Mouse (Mus musculus) c-Kit-positive CD71-positive TER-119-negative erythroid progenitor cells, embryonic 14.5 days (primary cell): ENCODE data around the gene Accs.

ENCODE experiments used
- DNase-seq: peaks from one replicate; pipeline ENCODE4 v3.0.0-alpha.2; 2013; ENCODE audit warnings: low read depth

The Accs gene

GRCm38 (mm10) chr2:93851303-93851702 is 1.6 kb upstream of the Accs start:
- DNase-seq: no peak

- no peak for DNase-seq
Observed at GRCm38 (mm10) chr2:93850317-93850944, 688 bp upstream of the Accs start.

GRCm38 (mm10) chr2:93841349-93841748 is 8.4 kb downstream of the Accs start:
- DNase-seq: no peak

- DNase-seq: no peak
Observed at GRCm38 (mm10) chr2:93840109-93840508, 9.6 kb downstream of the Accs start.

DNA sequence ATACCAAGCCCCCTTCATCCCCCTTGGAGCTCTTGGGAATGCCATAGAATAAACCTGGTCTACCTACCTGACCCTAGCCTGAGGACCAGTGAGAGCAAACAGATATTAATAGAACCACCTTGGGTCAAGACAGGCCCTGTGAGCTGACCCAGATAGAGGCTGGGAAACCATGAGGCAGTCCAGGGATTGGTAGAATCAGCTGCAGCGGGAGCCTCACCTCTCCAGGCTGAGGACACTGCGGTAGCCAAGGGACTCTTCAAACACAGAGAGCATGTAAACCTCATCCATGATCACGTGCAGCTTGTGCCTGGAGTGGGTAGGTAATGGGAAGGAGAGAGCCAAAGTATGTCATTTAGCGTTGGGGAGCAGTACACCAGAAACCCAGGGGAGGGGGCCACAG is 10.8 kb downstream of the Accs start:
- no peak for DNase-seq

DNA sequence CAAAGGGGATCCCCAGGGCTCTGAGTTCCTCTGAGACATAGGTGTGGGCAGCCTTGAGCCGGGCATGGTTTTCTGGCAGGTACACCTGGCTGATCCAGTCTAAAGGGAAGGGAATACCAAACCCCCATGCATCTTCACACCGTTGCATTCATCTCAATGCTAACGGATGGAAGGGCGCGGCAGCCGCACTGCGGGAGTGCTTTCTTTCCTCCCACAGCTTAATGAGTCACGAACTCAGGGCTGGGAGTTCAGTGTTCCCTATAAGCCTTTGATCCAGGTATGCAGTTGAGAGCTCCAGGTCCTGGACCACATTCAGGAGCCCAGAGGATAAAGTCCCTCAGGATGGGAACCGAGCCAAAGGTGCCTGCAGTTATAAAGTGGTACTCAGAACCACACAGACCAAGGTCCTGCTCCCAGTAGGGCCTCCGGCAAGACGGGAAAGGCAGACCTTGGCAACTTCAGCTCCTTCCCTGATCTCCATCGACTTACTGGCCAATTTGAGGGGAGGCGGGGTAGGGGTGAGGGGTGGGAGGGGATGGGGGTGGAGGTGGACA is 13.4 kb downstream of the Accs start:
- DNase-seq: no peak

- no peak for DNase-seq
Observed at GRCm38 (mm10) chr2:93835596-93835995, 14.1 kb downstream of the Accs start.

GRCm38 (mm10) chr2:93823519-93823918 is 26.2 kb downstream of the Accs start:
- peak; percentile 94 for DNase-seq

GRCm38 (mm10) chr2:93822045-93822749 is 27.5 kb downstream of the Accs start, which contains the start of gene Ext2:
Gene Ext2 (minus strand): TSS chr2:93822568.
- peak; percentile 72 for DNase-seq

- no peak for DNase-seq
Observed at GRCm38 (mm10) chr2:93817791-93818190, 32.0 kb downstream of the Accs start.

DNA sequence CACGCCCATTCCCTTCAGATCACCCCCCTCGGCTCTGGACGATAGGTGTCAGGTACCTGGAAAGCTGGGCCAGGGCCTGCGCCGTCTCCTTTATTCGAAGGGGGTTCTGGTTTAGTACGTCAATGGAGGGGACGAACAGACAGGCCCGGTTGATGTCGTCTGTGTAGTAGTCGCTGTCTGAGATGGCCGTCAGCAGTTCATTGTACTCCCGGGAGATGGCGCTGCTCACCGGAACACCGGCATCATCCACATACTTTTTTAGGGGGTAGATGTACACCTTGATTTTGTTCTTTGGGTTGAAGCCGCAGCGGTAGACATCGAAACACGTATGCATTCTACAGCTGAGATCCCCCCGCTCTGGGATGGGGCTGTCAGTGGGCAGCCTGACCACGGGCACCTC is 36.4 kb downstream of the Accs start:
- DNase-seq: no peak

DNA sequence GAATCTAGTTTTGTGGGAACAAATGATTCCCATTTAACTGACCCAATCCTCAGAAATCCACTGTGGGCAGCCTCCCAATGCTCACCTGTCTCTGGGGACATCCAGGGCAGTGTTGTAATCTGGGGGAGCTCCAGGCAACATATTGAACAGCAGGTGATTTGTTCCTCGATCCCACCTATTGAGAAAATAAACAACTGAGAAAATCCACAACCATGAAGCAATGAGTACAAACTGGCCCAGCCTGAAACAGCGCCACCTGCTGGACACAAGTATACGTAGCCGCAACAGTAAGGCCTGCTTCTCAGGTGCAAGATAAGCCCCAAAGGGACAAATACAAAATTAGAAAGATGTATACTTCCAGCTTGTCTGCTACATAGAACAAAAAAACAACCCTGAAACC is 37.9 kb downstream of the Accs start:
- DNase-seq: peak; percentile 55

- DNase-seq: no peak
Observed at GRCm38 (mm10) chr2:93809931-93810330, 39.8 kb downstream of the Accs start.

GRCm38 (mm10) chr2:93808071-93808470 is 41.7 kb downstream of the Accs start:
- no peak for DNase-seq

GRCm38 (mm10) chr2:93807440-93807839 is 42.3 kb downstream of the Accs start:
- no peak for DNase-seq

- DNase-seq: no peak
Observed at GRCm38 (mm10) chr2:93806487-93807201, 43.1 kb downstream of the Accs start.

DNA sequence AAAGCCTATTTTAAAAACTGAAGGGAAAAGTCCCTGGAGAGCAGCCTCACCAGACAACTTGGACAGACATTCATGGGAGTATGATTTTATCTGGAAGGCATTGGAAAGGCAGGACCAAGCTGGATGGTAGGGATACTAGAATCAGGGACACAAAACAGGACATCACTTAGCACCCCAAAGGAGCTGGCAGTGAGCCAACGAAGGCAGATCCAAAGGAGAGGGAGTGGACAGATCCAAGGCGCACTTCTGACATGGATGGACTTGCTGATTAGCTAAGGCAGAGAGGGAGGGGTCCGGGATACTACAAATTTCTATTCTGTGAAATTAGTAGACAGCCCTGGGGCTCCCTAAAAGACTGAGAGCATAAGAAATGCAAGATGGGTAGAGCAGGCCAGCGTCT is 44.2 kb downstream of the Accs start:
- DNase-seq: no peak

DNA sequence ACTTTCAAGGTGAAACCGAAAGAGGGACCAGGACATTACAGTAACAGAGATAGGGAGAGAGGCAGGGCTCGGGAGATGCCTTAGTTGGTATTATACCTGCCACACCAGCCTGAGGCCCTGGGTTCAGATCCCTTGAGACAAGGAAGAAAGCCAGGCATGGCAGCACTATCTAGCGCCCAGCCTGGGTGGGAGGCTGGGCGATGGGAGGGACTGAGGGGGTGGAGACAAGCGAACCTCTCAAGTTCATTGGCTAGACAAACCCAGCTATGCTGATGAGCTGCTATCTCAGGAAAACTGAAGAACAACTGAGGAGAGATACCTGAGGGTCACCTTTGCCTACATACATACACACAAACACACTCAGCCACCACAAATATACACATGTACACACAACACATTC is 44.7 kb downstream of the Accs start:
- no peak for DNase-seq

DNA sequence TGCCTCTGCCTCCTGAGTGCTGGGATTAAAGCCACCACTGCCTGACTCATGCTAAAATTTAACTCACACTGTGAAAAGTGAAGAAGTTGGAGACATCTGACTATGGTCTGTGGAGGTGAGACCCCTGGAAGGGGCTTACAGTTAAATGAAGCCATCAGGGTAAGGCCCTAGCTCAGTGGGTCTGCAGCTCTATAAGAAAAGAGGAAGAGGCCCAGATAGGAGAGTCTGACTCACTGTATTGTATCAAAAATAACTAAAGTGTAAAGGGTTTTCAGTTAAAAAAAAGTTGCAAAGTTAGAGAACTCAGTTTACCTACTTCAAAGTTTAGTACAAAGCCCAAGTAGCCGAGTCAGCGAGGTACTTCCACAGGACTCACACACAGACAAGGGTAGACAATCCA is 46.8 kb downstream of the Accs start:
- no peak for DNase-seq

- no peak for DNase-seq
Observed at GRCm38 (mm10) chr2:93801097-93801496, 48.6 kb downstream of the Accs start.

- no peak for DNase-seq
Observed at GRCm38 (mm10) chr2:93797162-93797795, 52.5 kb downstream of the Accs start.

DNA sequence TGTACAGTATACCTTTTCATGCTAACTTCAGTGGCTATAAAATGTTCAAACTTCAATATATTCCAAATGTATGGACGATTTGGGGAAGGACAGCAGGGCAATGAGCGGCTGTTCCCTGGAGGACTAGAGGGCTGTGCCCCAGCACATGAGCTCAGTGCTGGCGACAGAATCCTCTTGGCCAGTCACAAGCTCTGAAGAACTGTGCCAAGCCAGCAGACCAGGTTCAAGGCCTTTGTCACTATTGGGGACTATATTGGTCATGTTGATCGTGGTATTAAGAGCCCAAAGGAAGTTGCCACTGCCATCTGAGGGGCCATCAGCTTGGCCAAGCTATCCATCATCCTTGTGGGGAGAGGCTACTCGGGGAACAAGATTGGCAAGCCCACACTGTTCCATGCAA is 55.4 kb downstream of the Accs start:
- no peak for DNase-seq
